Mouse (Mus musculus) neural tube, embryonic 14.5 days (tissue): ENCODE measurements around the gene Mrps5. TPM values are rescaled to one million over a fixed set of nuclear protein-coding genes. Genes with fewer than 3 reads are reported as not detected.

Source experiments
- ATAC-seq: fragments of 200-750 bp; cut with Nextera tagmentation; 2 replicates; pipeline ENCODE4 v1.8.0; 2017; ENCODE audit warnings: low read depth, mild to moderate bottlenecking, moderate TSS enrichment, moderate library complexity
- H3K27ac ChIP-seq: fragments of 300-500 bp; sonication (generic); 2 replicates; pipeline ENCODE4 v1.5.1; 2014; ENCODE audit warnings: low read depth, mild to moderate bottlenecking, control low read depth, low read length, moderate library complexity, mixed read lengths
- H3K27me3 ChIP-seq: fragments of 300-500 bp; sonication (generic); 2 replicates; pipeline ENCODE4 v1.6.1; 2014; ENCODE audit warnings: low read length; ENCODE audit not compliant: control insufficient read depth, insufficient read depth
- H3K36me3 ChIP-seq: fragments of 300-500 bp; sonication (generic); 2 replicates; pipeline ENCODE4 v1.6.1; 2014; ENCODE audit warnings: low read length, mixed read lengths; ENCODE audit not compliant: control insufficient read depth, insufficient read depth
- H3K4me1 ChIP-seq: fragments of 300-500 bp; sonication (generic); 2 replicates; pipeline ENCODE4 v1.6.1; 2014; ENCODE audit warnings: low read length; ENCODE audit not compliant: control insufficient read depth, insufficient read depth
- H3K4me2 ChIP-seq: fragments of 300-500 bp; sonication (generic); 2 replicates; pipeline ENCODE4 v1.6.1; 2014; ENCODE audit warnings: mild to moderate bottlenecking, low read depth, low read length, control low read depth
- H3K4me3 ChIP-seq: fragments of 300-500 bp; sonication (generic); 2 replicates; pipeline ENCODE4 v1.5.1; 2014; ENCODE audit warnings: low read depth, low read length, control low read depth, mixed read lengths
- H3K9ac ChIP-seq: fragments of 300-500 bp; sonication (generic); replicated peaks from 2 replicates; pipeline ENCODE4 v1.6.1; 2014; ENCODE audit warnings: low read depth, mild to moderate bottlenecking, control low read depth, low read length, mixed read lengths
- H3K9me3 ChIP-seq: fragments of 300-500 bp; sonication (generic); 2 replicates; pipeline ENCODE4 v1.6.1; 2016; ENCODE audit warnings: low read length; ENCODE audit not compliant: control insufficient read depth
- WGBS: fragments of 180-500 bp; shearing (Covaris S2); extraction: QIAGEN DNeasy Blood & Tissue Kit; methylation state at CpG from one replicate; pipeline ENCODE4 v1.1.7; 2014; 5-methylcytosine and 5-hydroxymethylcytosine counted together
- polyA plus RNA-seq: library from polyadenylated mRNA; unstranded; fragments of >200 nt; fragmentation: Nextera tagmentation; extraction: Ambion mirVana; gene quantifications from 2 replicates; pipeline ENCODE4 v1.2.1, GENCODE M21; 2014

Gene Mrps5
- polyA plus RNA-seq, 1 experiment from 2014 or later = 141 TPM

DNA sequence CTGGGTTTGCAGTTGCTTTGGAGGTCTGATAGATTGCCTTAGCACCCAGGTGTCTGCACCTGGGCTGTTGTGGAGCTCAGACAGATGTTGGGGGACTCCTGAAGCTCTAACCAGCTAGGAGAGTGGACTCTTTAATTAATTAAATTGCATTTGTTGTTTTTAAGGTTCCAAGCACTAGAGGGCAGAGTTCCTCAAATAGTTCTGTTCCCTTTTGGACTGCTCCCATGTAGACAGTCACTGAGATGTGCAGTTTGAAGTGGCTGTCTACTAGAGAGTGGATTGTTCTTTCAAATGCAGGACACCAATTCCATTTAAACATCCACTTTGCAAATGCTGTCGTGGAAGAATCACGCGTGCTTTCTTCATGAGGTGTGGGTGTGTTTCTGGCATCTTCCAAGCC lies 21.2 kb downstream of the Mrps5 start:
- Histone ChIP-seq H3K4me3 (no peak overlapping the region), H3K9me3 (no peaks in the 10 kb centered on the region), H3K9ac (no peak overlapping the region), H3K4me2 (no peak overlapping the region), H3K36me3 (peaks cover 22% of the 10 kb centered on the region), H3K27ac (no peak overlapping the region), H3K27me3 (no peaks in the 10 kb centered on the region), H3K4me1 (no peaks in the 10 kb centered on the region)
- 53% methylated on average over 3 of the region's 3 CpGs for WGBS
- peak; percentile 51; the same call in 1 of the 2 replicates for ATAC-seq

DNA sequence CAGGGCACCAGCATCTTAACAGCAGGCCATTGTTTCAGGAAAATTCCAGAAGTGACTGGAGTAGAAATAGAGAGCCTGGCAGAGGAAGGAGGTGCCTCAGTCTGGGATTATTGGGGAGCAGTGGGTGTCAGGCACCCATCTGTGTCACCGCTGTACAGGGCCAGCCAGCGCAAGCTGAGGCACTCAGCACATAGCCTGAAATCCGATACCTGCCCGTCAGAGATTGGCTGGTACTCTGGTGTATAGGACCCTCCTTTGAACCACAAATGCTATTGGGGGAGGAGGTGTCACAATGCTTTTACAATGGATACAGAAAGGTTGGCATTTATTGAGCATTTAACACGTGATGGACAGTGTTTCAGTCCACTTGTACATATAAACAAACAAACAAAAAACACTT lies 22.0 kb downstream of the Mrps5 start:
- Histone ChIP-seq H3K4me2 (no peak overlapping the region), H3K4me1 (no peaks in the 10 kb centered on the region), H3K4me3 (no peak overlapping the region), H3K27ac (no peak overlapping the region), H3K27me3 (no peaks in the 10 kb centered on the region), H3K9me3 (no peaks in the 10 kb centered on the region), H3K36me3 (peaks cover 20% of the 10 kb centered on the region), H3K9ac (no peak overlapping the region)
- 7% methylated on average over 5 of the region's 5 CpGs for WGBS
- ATAC-seq = no peak

- Histone ChIP-seq H3K27ac (no peak overlapping the region), H3K27me3 (no peaks in the 10 kb centered on the region), H3K9me3 (no peaks in the 10 kb centered on the region), H3K9ac (no peak overlapping the region), H3K4me2 (no peak overlapping the region), H3K36me3 (no peaks in the 10 kb centered on the region), H3K4me3 (no peak overlapping the region), H3K4me1 (no peaks in the 10 kb centered on the region)
- WGBS = 88% methylated on average over 4 of the region's 4 CpGs
- ATAC-seq = no peak
Observed at GRCm38 (mm10) chr2:127611386-127611785, 24.4 kb downstream of the Mrps5 start.

DNA sequence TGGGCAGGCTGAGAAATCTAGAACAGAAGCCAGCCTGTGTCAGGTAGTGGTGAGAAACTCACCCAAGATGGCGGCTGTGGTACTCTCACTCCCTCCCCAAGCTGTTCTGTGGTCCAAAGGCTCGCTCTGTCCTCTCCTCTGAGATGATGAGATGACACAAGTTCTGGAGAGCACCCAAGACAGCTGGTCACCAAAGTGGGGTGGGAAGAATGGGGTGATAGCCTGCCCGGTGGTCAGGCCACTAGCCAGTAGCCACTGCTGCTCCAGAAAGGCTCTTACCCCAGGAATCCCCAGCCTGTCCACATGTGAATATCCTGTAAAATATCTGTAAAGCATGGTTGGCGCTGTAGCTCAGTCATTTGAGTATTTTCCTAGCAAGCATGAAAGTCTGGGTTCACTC lies 25.3 kb downstream of the Mrps5 start:
- H3K4me3 ChIP-seq = no peak overlapping the region
- no peaks in the 10 kb centered on the region for H3K4me1 ChIP-seq
- no peak overlapping the region for H3K4me2 ChIP-seq
- no peaks in the 10 kb centered on the region for H3K27me3 ChIP-seq
- WGBS = 95% methylated on average over 4 of the region's 4 CpGs
- no peak for ATAC-seq
- H3K36me3 ChIP-seq = no peaks in the 10 kb centered on the region
- no peak overlapping the region for H3K27ac ChIP-seq
- no peak overlapping the region for H3K9ac ChIP-seq
- H3K9me3 ChIP-seq = no peaks in the 10 kb centered on the region

DNA sequence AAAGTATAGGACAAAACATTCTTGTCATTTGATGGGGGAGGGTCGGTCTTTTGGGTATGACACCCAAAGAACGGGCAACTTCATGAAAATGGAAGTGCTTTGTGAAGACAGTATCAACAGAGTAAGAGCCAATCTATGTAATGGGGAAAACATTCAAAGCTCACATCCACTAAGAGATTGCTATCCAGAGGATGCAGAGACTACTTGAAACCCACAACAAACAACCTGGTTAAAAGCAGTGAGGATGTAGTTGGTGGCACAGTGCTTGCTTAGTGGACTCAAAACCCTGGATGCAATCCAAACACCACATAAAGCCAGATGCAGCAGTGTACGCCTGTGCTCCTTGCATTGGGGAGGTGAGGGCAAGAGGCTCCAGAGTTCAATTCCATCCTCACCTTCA lies 32.3 kb downstream of the Mrps5 start:
- no peaks in the 10 kb centered on the region for H3K36me3 ChIP-seq
- no peak overlapping the region for H3K27ac ChIP-seq
- no peak overlapping the region for H3K4me2 ChIP-seq
- no peaks in the 10 kb centered on the region for H3K4me1 ChIP-seq
- WGBS = 85% methylated on average over 3 of the region's 3 CpGs
- H3K9me3 ChIP-seq = no peaks in the 10 kb centered on the region
- no peak overlapping the region for H3K9ac ChIP-seq
- H3K27me3 ChIP-seq = no peaks in the 10 kb centered on the region
- no peak for ATAC-seq
- no peak overlapping the region for H3K4me3 ChIP-seq

GRCm38 (mm10) chr2:127622065-127622464 lies 35.0 kb downstream of the Mrps5 start:
- H3K27ac ChIP-seq = peak overlapping the region; percentile 56; the same call in 1 of the 2 replicates
- H3K4me1 ChIP-seq = no peaks in the 10 kb centered on the region
- no peak overlapping the region for H3K4me3 ChIP-seq
- H3K4me2 ChIP-seq = no peak overlapping the region
- no peaks in the 10 kb centered on the region for H3K9me3 ChIP-seq
- H3K27me3 ChIP-seq = no peaks in the 10 kb centered on the region
- 38% methylated on average over 3 of the region's 3 CpGs for WGBS
- no peak overlapping the region for H3K9ac ChIP-seq
- no peaks in the 10 kb centered on the region for H3K36me3 ChIP-seq
- ATAC-seq = peak; percentile 85

DNA sequence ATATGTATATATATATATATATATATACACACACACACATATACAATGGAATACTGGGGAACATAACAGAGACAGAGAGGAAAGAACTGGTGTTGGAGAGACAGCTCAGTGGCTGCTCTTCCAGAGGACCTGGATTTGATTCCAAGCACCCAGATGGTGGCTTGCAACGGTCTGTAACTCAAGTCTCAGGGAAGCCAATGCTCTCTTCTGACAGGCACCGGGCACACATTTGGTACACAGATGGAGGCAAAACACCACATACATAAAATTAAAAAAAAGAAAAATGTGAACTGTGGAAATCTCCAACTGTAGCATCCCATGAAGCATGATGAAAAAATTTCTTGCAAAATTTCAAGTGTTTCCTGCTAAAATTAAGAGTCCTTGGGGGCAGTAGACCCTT lies 37.8 kb downstream of the Mrps5 start:
- Histone ChIP-seq H3K27ac (no peak overlapping the region), H3K4me3 (no peak overlapping the region), H3K4me2 (no peak overlapping the region), H3K4me1 (no peaks in the 10 kb centered on the region), H3K9me3 (no peaks in the 10 kb centered on the region), H3K36me3 (no peaks in the 10 kb centered on the region), H3K27me3 (no peaks in the 10 kb centered on the region), H3K9ac (no peak overlapping the region)
- ATAC-seq = no peak
- 92% methylated on average over 2 of the region's 2 CpGs for WGBS

- Histone ChIP-seq H3K27me3 (no peaks in the 10 kb centered on the region), H3K36me3 (no peaks in the 10 kb centered on the region), H3K27ac (no peak overlapping the region), H3K4me3 (no peak overlapping the region), H3K9ac (no peak overlapping the region), H3K9me3 (no peaks in the 10 kb centered on the region), H3K4me2 (no peak overlapping the region), H3K4me1 (no peaks in the 10 kb centered on the region)
- no peak for ATAC-seq
- 87% methylated on average over 5 of the region's 5 CpGs for WGBS
Observed at GRCm38 (mm10) chr2:127625659-127626058, 38.6 kb downstream of the Mrps5 start.

DNA sequence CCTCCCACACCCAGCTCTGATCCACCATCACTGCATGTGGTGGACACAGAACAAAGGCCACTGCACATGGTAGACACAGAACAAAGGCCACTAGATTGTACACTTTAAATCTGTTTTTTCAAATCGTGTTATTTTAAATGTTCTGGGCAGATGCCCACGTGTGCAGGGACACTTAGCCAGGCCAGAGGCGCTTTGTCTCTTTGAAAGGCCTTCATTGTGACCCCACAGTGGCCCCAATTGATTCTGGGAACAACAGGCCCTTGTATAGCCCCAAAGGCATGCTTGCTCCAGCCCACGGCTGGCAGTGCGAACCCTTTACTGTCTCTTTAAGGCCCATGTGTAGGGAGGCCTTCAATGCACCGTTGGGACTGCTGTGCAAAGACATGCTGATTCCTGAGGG lies 40.3 kb downstream of the Mrps5 start:
- no peak overlapping the region for H3K27ac ChIP-seq
- H3K36me3 ChIP-seq = no peaks in the 10 kb centered on the region
- H3K9ac ChIP-seq = no peak overlapping the region
- no peaks in the 10 kb centered on the region for H3K4me1 ChIP-seq
- H3K9me3 ChIP-seq = no peaks in the 10 kb centered on the region
- H3K4me2 ChIP-seq = no peak overlapping the region
- H3K27me3 ChIP-seq = no peaks in the 10 kb centered on the region
- ATAC-seq = no peak
- 35% methylated on average over 6 of the region's 6 CpGs for WGBS
- no peak overlapping the region for H3K4me3 ChIP-seq
